Mouse (Mus musculus): ENCODE measurements at regions not wholly inside any gene's neighbourhood (a gene's known extent, or its start where the extent isn't known, plus 50 kb on each side); places are given as distances from the start of the nearest gene placed in this dataset.

GRCm38 (mm10) chr3:18645927-18646326, 697.7 kb downstream of the Cypt12 start:
- no peak for TF ChIP-seq CTCF (IDR thresholded peaks at IDR 0.05; ENCODE audit: insufficient read depth, low read depth, low read length)
- TF ChIP-seq POLR2A (IDR thresholded peaks at IDR 0.05; ENCODE audit: insufficient read depth, low read depth, low read length): no peak

Data from olfactory bulb, adult 2 months (tissue).